Mouse (Mus musculus) intestine, postnatal 0 days (tissue): ENCODE data around the gene Rtl6. TPM values are rescaled to one million over a fixed set of nuclear protein-coding genes. Genes with fewer than 3 reads are reported as not detected.

ENCODE experiments used
- ATAC-seq: fragments of 200-750 bp; cut with Nextera tagmentation; 2 replicates; pipeline ENCODE4 v1.8.0; 2017; ENCODE audit warnings: mild to moderate bottlenecking, moderate TSS enrichment, moderate library complexity
- H3K27ac ChIP-seq: fragments of 300-500 bp; sonication (generic); 2 replicates; pipeline ENCODE4 v1.5.1; 2014; ENCODE audit warnings: mild to moderate bottlenecking, low read depth, low read length, moderate library complexity
- H3K27me3 ChIP-seq: fragments of 300-500 bp; sonication (generic); replicated peaks from 2 replicates; pipeline ENCODE4 v1.6.1; 2014; ENCODE audit warnings: low read length, mixed read lengths; ENCODE audit not compliant: control insufficient read depth, insufficient read depth
- H3K36me3 ChIP-seq: fragments of 300-500 bp; sonication (generic); 2 replicates; pipeline ENCODE4 v1.6.1; 2014; ENCODE audit warnings: mild to moderate bottlenecking, moderate library complexity; ENCODE audit not compliant: control insufficient read depth, insufficient read depth
- H3K4me1 ChIP-seq: fragments of 300-500 bp; sonication (generic); replicated peaks from 2 replicates; pipeline ENCODE4 v1.6.1; 2014; ENCODE audit warnings: antibody characterized with exemption, low read length, mixed read lengths; ENCODE audit not compliant: control insufficient read depth, insufficient read depth
- H3K4me2 ChIP-seq: fragments of 300-500 bp; sonication (generic); replicated peaks from 2 replicates; pipeline ENCODE4 v1.6.1; 2014; ENCODE audit warnings: low read depth, mild to moderate bottlenecking, moderate library complexity
- H3K4me3 ChIP-seq: fragments of 300-500 bp; sonication (generic); 2 replicates; pipeline ENCODE4 v1.5.1; 2014; ENCODE audit warnings: low read depth, low read length
- H3K9ac ChIP-seq: fragments of 300-500 bp; sonication (generic); 2 replicates; pipeline ENCODE4 v1.6.1; 2014; ENCODE audit warnings: mild to moderate bottlenecking, low read depth, low read length
- H3K9me3 ChIP-seq: fragments of 300-500 bp; sonication (generic); 2 replicates; pipeline ENCODE4 v1.6.1; 2016; ENCODE audit warnings: mixed run types; ENCODE audit not compliant: control insufficient read depth
- CTCF ChIP-seq: sonication (generic); IDR thresholded peaks from 2 replicates; pipeline ENCODE4 v1.5.1; 2016; ENCODE audit warnings: low read depth, mild to moderate bottlenecking, control low read depth, antibody characterized with exemption, moderate library complexity
- WGBS: fragments of 180-500 bp; shearing (Covaris S2); extraction: QIAGEN DNeasy Blood & Tissue Kit; methylation state at CpG from one replicate; pipeline ENCODE4 v1.1.7; 2014; 5-methylcytosine and 5-hydroxymethylcytosine counted together
- polyA plus RNA-seq: library from polyadenylated mRNA; unstranded; fragments of >200 nt; fragmentation: Nextera tagmentation; extraction: Ambion mirVana; gene quantifications from 2 replicates; pipeline ENCODE4 v1.2.1, GENCODE M21; 2015

Rtl6 gene
- polyA plus RNA-seq, 1 experiment from 2014 or later = 3.7 TPM

- no peak for TF ChIP-seq CTCF
- WGBS = 59% methylated on average over 4 of the region's 4 CpGs
- ATAC-seq = no peak
- H3K4me2 ChIP-seq = no peak overlapping the region
- no peak overlapping the region for H3K27ac ChIP-seq
- H3K27me3 ChIP-seq = no peaks in the 10 kb centered on the region
- no peaks in the 10 kb centered on the region for H3K9me3 ChIP-seq
- no peaks in the 10 kb centered on the region for H3K4me1 ChIP-seq
- no peak overlapping the region for H3K4me3 ChIP-seq
- no peak overlapping the region for H3K9ac ChIP-seq
- no peaks in the 10 kb centered on the region for H3K36me3 ChIP-seq
Measured at GRCm38 (mm10) chr15:84577019-84577418, 19.4 kb upstream of the Rtl6 start.

GRCm38 (mm10) chr15:84566568-84567110 lies 9.0 kb upstream of the Rtl6 start:
- Histone ChIP-seq H3K4me1 (no peaks in the 10 kb centered on the region), H3K27me3 (no peaks in the 10 kb centered on the region), H3K36me3 (no peaks in the 10 kb centered on the region), H3K27ac (no peak overlapping the region), H3K9me3 (no peaks in the 10 kb centered on the region), H3K4me3 (no peak overlapping the region), H3K4me2 (no peak overlapping the region), H3K9ac (no peak overlapping the region)
- TF ChIP-seq CTCF = no peak
- WGBS = 62% methylated on average over 17 of the region's 17 CpGs
- no peak for ATAC-seq

- TF ChIP-seq CTCF = no peak
- Histone ChIP-seq H3K4me2 (no peak overlapping the region), H3K4me3 (no peak overlapping the region), H3K9me3 (no peaks in the 10 kb centered on the region), H3K27ac (no peak overlapping the region), H3K27me3 (no peaks in the 10 kb centered on the region), H3K9ac (no peak overlapping the region), H3K36me3 (no peaks in the 10 kb centered on the region), H3K4me1 (no peaks in the 10 kb centered on the region)
- no peak for ATAC-seq
- 75% methylated on average over 2 of the region's 2 CpGs for WGBS
Measured at GRCm38 (mm10) chr15:84561501-84561900, 3.9 kb upstream of the Rtl6 start.

GRCm38 (mm10) chr15:84556674-84557073 lies 949 bp downstream of the Rtl6 start:
- H3K4me2 ChIP-seq = no peak overlapping the region; the same call in 1 of the 2 replicates
- H3K9ac ChIP-seq = no peak overlapping the region
- H3K27ac ChIP-seq = no peak overlapping the region
- H3K9me3 ChIP-seq = no peaks in the 10 kb centered on the region
- no peak overlapping the region for H3K4me3 ChIP-seq
- no peaks in the 10 kb centered on the region for H3K27me3 ChIP-seq
- TF ChIP-seq CTCF = no peak
- H3K4me1 ChIP-seq = no peaks in the 10 kb centered on the region
- WGBS = 98% methylated on average over 17 of the region's 17 CpGs
- no peaks in the 10 kb centered on the region for H3K36me3 ChIP-seq
- ATAC-seq = no peak

GRCm38 (mm10) chr15:84551065-84551464 lies 6.6 kb downstream of the Rtl6 start:
- WGBS = 74% methylated on average over 4 of the region's 4 CpGs
- no peaks in the 10 kb centered on the region for H3K4me1 ChIP-seq
- no peak overlapping the region for H3K9ac ChIP-seq
- TF ChIP-seq CTCF = no peak
- H3K36me3 ChIP-seq = no peaks in the 10 kb centered on the region
- no peak overlapping the region for H3K27ac ChIP-seq
- H3K9me3 ChIP-seq = no peaks in the 10 kb centered on the region
- no peak overlapping the region for H3K4me2 ChIP-seq
- no peak for ATAC-seq
- no peaks in the 10 kb centered on the region for H3K27me3 ChIP-seq
- H3K4me3 ChIP-seq = no peak overlapping the region

- no peak for TF ChIP-seq CTCF
- H3K27ac ChIP-seq = no peak overlapping the region
- no peaks in the 10 kb centered on the region for H3K4me1 ChIP-seq
- H3K9me3 ChIP-seq = no peaks in the 10 kb centered on the region
- no peak overlapping the region for H3K4me2 ChIP-seq
- no peaks in the 10 kb centered on the region for H3K27me3 ChIP-seq
- no peak for ATAC-seq
- 81% methylated on average over 6 of the region's 6 CpGs for WGBS
- H3K9ac ChIP-seq = no peak overlapping the region
- H3K4me3 ChIP-seq = no peak overlapping the region
- no peaks in the 10 kb centered on the region for H3K36me3 ChIP-seq
Measured at GRCm38 (mm10) chr15:84549291-84549797, 8.3 kb downstream of the Rtl6 start.

GRCm38 (mm10) chr15:84546028-84546427 lies 11.6 kb downstream of the Rtl6 start:
- H3K9me3 ChIP-seq = no peaks in the 10 kb centered on the region
- no peak overlapping the region for H3K4me2 ChIP-seq
- H3K36me3 ChIP-seq = no peaks in the 10 kb centered on the region
- ATAC-seq = no peak
- WGBS = 85% methylated on average over 3 of the region's 3 CpGs
- H3K27ac ChIP-seq = no peak overlapping the region
- TF ChIP-seq CTCF = no peak
- no peaks in the 10 kb centered on the region for H3K27me3 ChIP-seq
- H3K4me3 ChIP-seq = no peak overlapping the region
- H3K4me1 ChIP-seq = no peaks in the 10 kb centered on the region
- H3K9ac ChIP-seq = no peak overlapping the region
